Mouse (Mus musculus): Measurements from ENCODE around the gene Ryr2. TPM values are rescaled to one million over a fixed set of nuclear protein-coding genes. Genes with fewer than 3 reads are reported as not detected.

The Ryr2 gene
- polyA plus RNA-seq, 1 experiment from 2014 or later, result 1.1 TPM

DNA sequence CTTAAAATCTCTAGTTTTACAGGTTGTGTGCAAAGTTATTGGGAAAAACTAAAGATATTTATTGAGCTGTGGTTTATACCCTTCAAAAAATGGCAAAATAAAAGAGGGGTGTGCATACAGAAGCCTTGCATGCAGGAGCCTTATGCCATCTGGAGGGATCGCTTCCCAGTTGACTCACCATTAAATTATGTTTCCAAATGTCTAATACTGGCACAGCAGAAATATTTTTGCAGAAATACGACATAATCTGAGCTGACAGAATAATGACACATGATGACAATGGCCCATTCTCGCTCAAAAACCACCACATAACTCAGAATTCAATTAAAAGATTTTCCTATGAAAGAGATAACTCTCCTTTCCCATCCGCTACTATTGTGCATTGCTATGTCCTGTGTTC, 77.4 kb downstream of the Ryr2 start:
- Histone ChIP-seq H3K36me3 (no peaks in the 10 kb centered on the region), H3K27me3 (replicated peaks) (no peaks in the 10 kb centered on the region), H3K4me2 (no peak overlapping the region), H3K4me3 (replicated peaks) (no peak overlapping the region), H3K4me1 (no peaks in the 10 kb centered on the region), H3K9ac (no peak overlapping the region), H3K27ac (no peak overlapping the region), H3K9me3 (no peaks in the 10 kb centered on the region)
- ATAC-seq (ENCODE audit: insufficient read depth, low FRiP score, low read depth), result no peak
- WGBS, result 85% methylated on average over 4 of the region's 4 CpGs

GRCm38 (mm10) chr13:12018046-12018445, 88.7 kb downstream of the Ryr2 start:
- Histone ChIP-seq H3K9me3 (no peaks in the 10 kb centered on the region), H3K4me2 (no peak overlapping the region), H3K36me3 (no peaks in the 10 kb centered on the region), H3K27me3 (replicated peaks) (no peaks in the 10 kb centered on the region), H3K4me3 (replicated peaks) (no peak overlapping the region), H3K4me1 (no peaks in the 10 kb centered on the region), H3K9ac (no peak overlapping the region), H3K27ac (no peak overlapping the region)
- ATAC-seq (ENCODE audit: insufficient read depth, low FRiP score, low read depth), result no peak
- WGBS, result 82% methylated on average over 9 of the region's 9 CpGs

DNA sequence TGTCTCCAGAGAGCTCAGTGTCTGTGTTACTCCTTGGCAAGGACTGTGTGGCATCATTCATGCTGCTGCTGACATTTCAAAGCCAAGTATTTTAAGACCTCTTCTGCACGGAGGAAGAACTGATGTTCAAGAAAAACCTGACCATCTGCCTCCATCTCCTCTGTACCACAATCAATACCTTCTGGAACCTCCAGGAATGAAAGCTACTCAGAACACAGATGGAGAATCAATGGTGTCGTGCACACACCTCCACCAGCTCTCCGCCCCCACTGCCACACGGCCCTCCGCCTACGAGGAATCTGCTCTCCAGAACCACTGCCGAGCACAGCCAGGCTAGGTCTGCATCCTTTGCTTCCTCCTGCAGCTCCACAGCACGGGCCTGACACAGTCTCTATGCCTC, 92.8 kb downstream of the Ryr2 start:
- H3K27ac ChIP-seq, result no peak overlapping the region
- no peaks in the 10 kb centered on the region for H3K27me3 ChIP-seq (replicated peaks)
- H3K36me3 ChIP-seq, result no peaks in the 10 kb centered on the region
- no peaks in the 10 kb centered on the region for H3K4me1 ChIP-seq
- no peak overlapping the region for H3K4me2 ChIP-seq
- no peak overlapping the region for H3K9ac ChIP-seq
- 74% methylated on average over 8 of the region's 8 CpGs for WGBS
- H3K4me3 ChIP-seq (replicated peaks), result no peak overlapping the region
- ATAC-seq (ENCODE audit: insufficient read depth, low FRiP score, low read depth), result no peak
- H3K9me3 ChIP-seq, result no peaks in the 10 kb centered on the region

DNA sequence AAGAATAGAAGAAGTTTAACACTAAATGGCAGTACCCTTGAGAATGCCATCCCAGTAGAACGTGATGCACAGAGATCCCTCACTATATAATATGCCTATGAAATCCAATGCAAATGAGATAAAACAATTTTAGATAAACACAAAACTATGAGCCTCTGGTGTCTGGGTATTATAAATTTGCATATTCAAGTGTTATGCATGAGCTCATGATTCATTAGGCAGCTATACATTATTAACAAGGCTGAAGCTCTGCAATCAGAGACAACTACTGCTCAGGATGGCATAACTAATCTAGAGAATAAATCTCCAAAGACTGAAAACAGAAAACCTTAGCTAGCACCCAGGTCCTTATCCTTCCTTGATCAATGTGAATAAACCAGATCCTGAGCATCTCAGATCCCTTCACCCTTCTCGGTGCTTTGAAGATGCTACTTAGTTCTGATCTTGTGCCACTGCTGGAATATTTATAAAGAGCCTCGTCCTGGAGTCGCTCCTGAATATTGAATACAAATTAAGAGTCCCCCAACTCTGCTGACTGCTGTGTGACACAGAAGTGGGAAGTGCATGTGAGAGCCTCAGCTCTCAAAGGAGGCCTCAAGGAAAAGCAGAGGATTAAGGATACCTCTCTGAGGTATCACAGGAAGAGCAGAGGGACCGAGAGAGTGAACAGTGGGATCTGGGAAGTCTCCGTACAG, 97.6 kb downstream of the Ryr2 start:
- 78% methylated on average over 6 of the region's 6 CpGs for WGBS
- H3K4me1 ChIP-seq, result no peaks in the 10 kb centered on the region

DNA sequence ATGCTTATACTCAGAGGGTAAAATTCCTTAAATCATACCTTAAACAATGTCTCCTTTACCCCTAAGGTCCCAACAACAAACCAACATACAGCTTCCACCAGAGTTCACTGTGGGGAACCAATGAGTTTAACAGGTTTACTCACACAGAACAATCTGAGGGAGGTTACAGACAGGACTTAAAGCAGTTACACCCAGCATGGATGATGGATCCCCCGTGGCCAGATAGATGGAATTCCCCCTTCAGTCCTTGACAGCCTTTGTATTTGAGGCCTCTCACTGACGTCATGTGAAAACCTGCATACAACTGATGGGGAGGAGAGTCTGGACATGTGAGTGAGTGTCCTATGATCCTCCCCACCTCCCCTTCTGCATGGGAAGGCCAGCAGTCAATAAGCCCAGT, 99.2 kb downstream of the Ryr2 start:
- Histone ChIP-seq H3K27me3 (replicated peaks) (no peaks in the 10 kb centered on the region), H3K9me3 (no peaks in the 10 kb centered on the region), H3K4me2 (no peak overlapping the region), H3K4me3 (replicated peaks) (no peak overlapping the region), H3K4me1 (no peaks in the 10 kb centered on the region), H3K36me3 (no peaks in the 10 kb centered on the region), H3K9ac (no peak overlapping the region), H3K27ac (no peak overlapping the region)
- WGBS, result 45% methylated on average over 2 of the region's 2 CpGs
- ATAC-seq (ENCODE audit: insufficient read depth, low FRiP score, low read depth), result no peak

More for the DNA sequence above, 97.6 kb downstream of the Ryr2 start:
- H3K27me3 ChIP-seq (replicated peaks), result no peaks in the 10 kb centered on the region
- no peak overlapping the region for H3K4me2 ChIP-seq
- no peaks in the 10 kb centered on the region for H3K36me3 ChIP-seq
- no peak overlapping the region for H3K27ac ChIP-seq
- H3K9me3 ChIP-seq, result no peaks in the 10 kb centered on the region
- no peak for ATAC-seq (ENCODE audit: insufficient read depth, low FRiP score, low read depth)
- H3K4me3 ChIP-seq (replicated peaks), result no peak overlapping the region
- H3K9ac ChIP-seq, result no peak overlapping the region

GRCm38 (mm10) chr13:12001891-12002294, 104.9 kb downstream of the Ryr2 start:
- no peak overlapping the region for H3K4me3 ChIP-seq (replicated peaks)
- no peaks in the 10 kb centered on the region for H3K27me3 ChIP-seq (replicated peaks)
- no peak overlapping the region for H3K4me2 ChIP-seq
- no peaks in the 10 kb centered on the region for H3K4me1 ChIP-seq
- H3K27ac ChIP-seq, result no peak overlapping the region
- ATAC-seq (ENCODE audit: insufficient read depth, low FRiP score, low read depth), result no peak
- H3K9ac ChIP-seq, result no peak overlapping the region
- H3K36me3 ChIP-seq, result no peaks in the 10 kb centered on the region
- 31% methylated on average over 3 of the region's 3 CpGs for WGBS
- H3K9me3 ChIP-seq, result no peaks in the 10 kb centered on the region

- H3K9me3 ChIP-seq, result no peaks in the 10 kb centered on the region
- no peak overlapping the region for H3K4me2 ChIP-seq
- H3K27ac ChIP-seq, result no peak overlapping the region
- no peak overlapping the region for H3K4me3 ChIP-seq (replicated peaks)
- no peaks in the 10 kb centered on the region for H3K4me1 ChIP-seq
- no peak overlapping the region for H3K9ac ChIP-seq
- no peaks in the 10 kb centered on the region for H3K36me3 ChIP-seq
- WGBS, result 77% methylated on average over 4 of the region's 4 CpGs
- no peaks in the 10 kb centered on the region for H3K27me3 ChIP-seq (replicated peaks)
- no peak for ATAC-seq (ENCODE audit: insufficient read depth, low FRiP score, low read depth)
These were observed 106.9 kb downstream of the Ryr2 start for GRCm38 (mm10) chr13:11999851-12000250.

- H3K4me3 ChIP-seq (replicated peaks), result no peak overlapping the region
- WGBS, result 86% methylated on average over 2 of the region's 2 CpGs
- ATAC-seq (ENCODE audit: insufficient read depth, low FRiP score, low read depth), result no peak
- H3K4me1 ChIP-seq, result no peaks in the 10 kb centered on the region
- no peak overlapping the region for H3K9ac ChIP-seq
- H3K36me3 ChIP-seq, result no peaks in the 10 kb centered on the region
- no peaks in the 10 kb centered on the region for H3K27me3 ChIP-seq (replicated peaks)
- no peaks in the 10 kb centered on the region for H3K9me3 ChIP-seq
- H3K27ac ChIP-seq, result no peak overlapping the region
- H3K4me2 ChIP-seq, result no peak overlapping the region
These were observed 109.4 kb downstream of the Ryr2 start for GRCm38 (mm10) chr13:11997366-11997765.

- ATAC-seq (ENCODE audit: insufficient read depth, low FRiP score, low read depth), result no peak
- no peaks in the 10 kb centered on the region for H3K36me3 ChIP-seq
- no peaks in the 10 kb centered on the region for H3K27me3 ChIP-seq (replicated peaks)
- 58% methylated on average over 4 of the region's 4 CpGs for WGBS
- no peaks in the 10 kb centered on the region for H3K9me3 ChIP-seq
- no peaks in the 10 kb centered on the region for H3K4me1 ChIP-seq
- no peak overlapping the region for H3K4me3 ChIP-seq (replicated peaks)
- no peak overlapping the region for H3K9ac ChIP-seq
- no peak overlapping the region for H3K4me2 ChIP-seq
- H3K27ac ChIP-seq, result no peak overlapping the region
These were observed 119.2 kb downstream of the Ryr2 start for GRCm38 (mm10) chr13:11987556-11987955.

DNA sequence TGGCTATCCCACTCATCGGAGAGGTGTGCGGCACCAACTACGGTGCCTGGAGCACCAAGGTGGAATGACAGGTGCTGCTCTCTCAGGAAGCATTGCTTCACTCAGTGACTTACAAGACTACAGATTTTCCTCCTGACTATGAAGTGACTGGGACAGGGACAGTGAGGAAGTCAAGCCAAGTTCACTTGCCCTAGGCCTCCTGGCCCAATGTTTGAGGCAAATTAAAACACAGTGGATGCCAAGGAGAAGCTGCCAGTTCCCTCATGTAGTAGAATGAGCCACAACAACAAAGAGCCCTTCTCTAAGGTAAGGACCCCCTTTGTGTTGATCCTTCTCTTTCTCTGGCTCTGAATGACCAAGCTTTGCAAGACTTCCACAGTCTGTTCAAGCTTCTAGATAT, 121.7 kb downstream of the Ryr2 start:
- Histone ChIP-seq H3K4me1 (no peaks in the 10 kb centered on the region), H3K4me2 (no peak overlapping the region), H3K9ac (no peak overlapping the region), H3K9me3 (no peaks in the 10 kb centered on the region), H3K4me3 (replicated peaks) (no peak overlapping the region), H3K27ac (no peak overlapping the region), H3K27me3 (replicated peaks) (no peaks in the 10 kb centered on the region), H3K36me3 (no peaks in the 10 kb centered on the region)
- WGBS, result 100% methylated on average over 3 of the region's 3 CpGs
- ATAC-seq (ENCODE audit: insufficient read depth, low FRiP score, low read depth), result no peak

DNA sequence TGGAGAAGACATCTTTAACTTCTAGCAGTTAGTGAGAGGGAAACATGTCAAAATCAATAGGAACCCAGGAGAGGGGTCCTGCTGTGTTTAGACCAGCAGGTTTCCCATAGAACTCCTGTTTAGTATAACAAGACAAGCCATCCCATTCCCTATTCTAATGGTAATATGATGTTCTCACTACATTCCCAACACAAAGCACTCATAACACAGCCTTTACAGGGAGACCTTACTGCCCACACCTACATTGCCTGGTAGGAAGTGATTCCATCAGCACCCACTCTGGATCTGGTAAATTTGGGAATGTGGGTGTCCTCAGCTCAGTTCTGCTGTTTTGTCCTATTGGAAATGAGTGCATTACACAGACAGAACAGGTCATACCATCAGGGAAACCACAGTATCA, 127.7 kb downstream of the Ryr2 start:
- no peaks in the 10 kb centered on the region for H3K27me3 ChIP-seq (replicated peaks)
- no peaks in the 10 kb centered on the region for H3K4me1 ChIP-seq
- H3K9me3 ChIP-seq, result no peaks in the 10 kb centered on the region
- no peak for ATAC-seq (ENCODE audit: insufficient read depth, low FRiP score, low read depth)
- H3K4me3 ChIP-seq (replicated peaks), result no peak overlapping the region
- no peak overlapping the region for H3K27ac ChIP-seq
- no peaks in the 10 kb centered on the region for H3K36me3 ChIP-seq
- no peak overlapping the region for H3K4me2 ChIP-seq
- no peak overlapping the region for H3K9ac ChIP-seq

GRCm38 (mm10) chr13:11978359-11978758, 128.4 kb downstream of the Ryr2 start:
- Histone ChIP-seq H3K4me2 (no peak overlapping the region), H3K36me3 (no peaks in the 10 kb centered on the region), H3K4me3 (replicated peaks) (no peak overlapping the region), H3K9me3 (no peaks in the 10 kb centered on the region), H3K27me3 (replicated peaks) (no peaks in the 10 kb centered on the region), H3K27ac (no peak overlapping the region), H3K4me1 (no peaks in the 10 kb centered on the region), H3K9ac (no peak overlapping the region)
- WGBS, result 61% methylated on average over 2 of the region's 2 CpGs
- ATAC-seq (ENCODE audit: insufficient read depth, low FRiP score, low read depth), result no peak

GRCm38 (mm10) chr13:11977606-11978005, 129.1 kb downstream of the Ryr2 start:
- Histone ChIP-seq H3K36me3 (no peaks in the 10 kb centered on the region), H3K27me3 (replicated peaks) (no peaks in the 10 kb centered on the region), H3K4me1 (no peaks in the 10 kb centered on the region), H3K9me3 (no peaks in the 10 kb centered on the region), H3K4me3 (replicated peaks) (no peak overlapping the region), H3K9ac (no peak overlapping the region), H3K4me2 (no peak overlapping the region), H3K27ac (no peak overlapping the region)
- no peak for ATAC-seq (ENCODE audit: insufficient read depth, low FRiP score, low read depth)
- WGBS, result 72% methylated on average over 4 of the region's 4 CpGs

Measured in stomach, embryonic 15.5 days (tissue).